Mouse (Mus musculus) limb, embryonic 12.5 days (tissue): ENCODE data around the gene Vash2. TPM values are rescaled to one million over a fixed set of nuclear protein-coding genes. Genes with fewer than 3 reads are reported as not detected.
"Not testable (repeated sequence)": the region's sequence is repeated elsewhere in the genome, so short reads cannot be mapped to it uniquely, and the experiment has no call there.

Experiments used
- ATAC-seq: fragments of 200-750 bp; cut with Nextera tagmentation; 2 replicates; pipeline ENCODE4 v1.8.0; 2017; ENCODE audit warnings: low read depth, moderate TSS enrichment; ENCODE audit not compliant: insufficient number of reproducible peaks, insufficient read depth, low FRiP score, low TSS enrichment
- H3K27ac ChIP-seq: fragments of 300-500 bp; sonication (generic); 2 replicates; pipeline ENCODE4 v1.5.1; 2016; ENCODE audit warnings: mild to moderate bottlenecking, moderate library complexity
- H3K27me3 ChIP-seq: fragments of 300-500 bp; sonication (generic); 2 replicates; pipeline ENCODE4 v1.6.1; 2016; ENCODE audit warnings: mild to moderate bottlenecking, moderate library complexity
- H3K36me3 ChIP-seq: fragments of 300-500 bp; sonication (generic); 2 replicates; pipeline ENCODE4 v1.6.1; 2016; ENCODE audit warnings: mild to moderate bottlenecking, moderate library complexity
- H3K4me1 ChIP-seq: fragments of 300-500 bp; sonication (generic); replicated peaks from 2 replicates; pipeline ENCODE4 v1.6.1; 2016
- H3K4me2 ChIP-seq: fragments of 300-500 bp; sonication (generic); 2 replicates; pipeline ENCODE4 v1.6.1; 2016; ENCODE audit warnings: mild to moderate bottlenecking, moderate library complexity
- H3K4me3 ChIP-seq: fragments of 300-500 bp; sonication (generic); replicated peaks from 2 replicates; pipeline ENCODE4 v1.5.1; 2016; ENCODE audit warnings: mild to moderate bottlenecking
- H3K9ac ChIP-seq: fragments of 300-500 bp; sonication (generic); replicated peaks from 2 replicates; pipeline ENCODE4 v1.6.1; 2016; ENCODE audit warnings: mild to moderate bottlenecking, moderate library complexity
- H3K9me3 ChIP-seq: fragments of 300-500 bp; sonication (generic); 2 replicates; pipeline ENCODE4 v1.6.1; 2016; ENCODE audit warnings: mild to moderate bottlenecking, moderate library complexity
- WGBS: fragments of 180-500 bp; shearing (Covaris S2); methylation state at CpG from one replicate; pipeline ENCODE4 v1.1.7; 2016; 5-methylcytosine and 5-hydroxymethylcytosine counted together
- polyA plus RNA-seq: library from polyadenylated mRNA; unstranded; fragments of >200 nt; fragmentation: Nextera tagmentation; extraction: Ambion mirVana; gene quantifications from 2 replicates; pipeline ENCODE4 v1.2.1, GENCODE M21; 2016

The Vash2 gene
- polyA plus RNA-seq, 1 experiment from 2014 or later: 81.8 TPM

DNA sequence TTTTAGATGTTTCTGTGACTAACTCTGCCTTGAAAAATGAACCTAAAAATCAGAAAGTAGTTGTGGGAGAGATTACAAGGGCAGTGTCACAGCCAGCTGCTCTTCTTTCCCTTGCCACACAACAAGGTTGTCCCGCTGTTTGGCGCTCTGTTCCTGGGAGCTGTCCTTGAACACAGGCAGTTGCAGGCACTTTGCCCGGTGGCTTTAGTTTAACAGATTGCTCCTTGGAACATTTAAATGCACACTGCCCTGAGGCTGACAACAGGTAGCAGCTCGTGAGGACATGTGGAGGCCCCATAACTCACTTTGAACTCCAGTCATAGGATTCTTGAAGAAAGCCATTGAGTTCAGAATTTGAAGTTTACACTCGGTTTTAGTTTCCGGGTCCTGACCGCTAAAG, 30.7 kb downstream of the Vash2 start:
- no peak overlapping the region for H3K4me2 ChIP-seq
- no peak overlapping the region for H3K27ac ChIP-seq
- 84% methylated on average over 7 of the region's 7 CpGs for WGBS
- H3K9ac ChIP-seq: no peak overlapping the region
- no peaks in the 10 kb centered on the region for H3K9me3 ChIP-seq
- H3K36me3 ChIP-seq: peaks cover 93% of the 10 kb centered on the region
- ATAC-seq: no peak
- H3K27me3 ChIP-seq: no peaks in the 10 kb centered on the region
- H3K4me1 ChIP-seq: no peaks in the 10 kb centered on the region
- H3K4me3 ChIP-seq: no peak overlapping the region

DNA sequence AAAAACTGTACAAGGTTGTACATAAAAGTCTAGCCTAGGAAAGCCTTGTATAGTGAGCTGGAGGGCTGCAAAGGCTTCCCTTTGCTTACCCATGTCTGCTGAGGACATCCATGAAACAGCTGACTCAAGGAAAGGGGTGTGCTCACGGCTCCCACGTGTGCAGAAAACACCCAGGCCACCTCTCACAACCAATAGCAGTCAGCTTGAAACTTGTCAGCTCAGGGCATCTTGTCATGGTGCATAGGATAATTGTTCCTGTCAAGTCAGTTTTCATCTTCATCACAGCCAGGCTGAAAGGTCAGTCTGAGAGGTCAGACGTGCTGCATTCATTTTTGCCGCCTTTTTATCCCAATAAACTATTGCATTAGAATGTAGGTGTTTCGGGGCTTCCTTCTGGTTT, 31.1 kb downstream of the Vash2 start:
- Histone ChIP-seq H3K27me3 (no peaks in the 10 kb centered on the region), H3K36me3 (peaks cover 93% of the 10 kb centered on the region)
- WGBS: 88% methylated on average over 5 of the region's 5 CpGs

DNA sequence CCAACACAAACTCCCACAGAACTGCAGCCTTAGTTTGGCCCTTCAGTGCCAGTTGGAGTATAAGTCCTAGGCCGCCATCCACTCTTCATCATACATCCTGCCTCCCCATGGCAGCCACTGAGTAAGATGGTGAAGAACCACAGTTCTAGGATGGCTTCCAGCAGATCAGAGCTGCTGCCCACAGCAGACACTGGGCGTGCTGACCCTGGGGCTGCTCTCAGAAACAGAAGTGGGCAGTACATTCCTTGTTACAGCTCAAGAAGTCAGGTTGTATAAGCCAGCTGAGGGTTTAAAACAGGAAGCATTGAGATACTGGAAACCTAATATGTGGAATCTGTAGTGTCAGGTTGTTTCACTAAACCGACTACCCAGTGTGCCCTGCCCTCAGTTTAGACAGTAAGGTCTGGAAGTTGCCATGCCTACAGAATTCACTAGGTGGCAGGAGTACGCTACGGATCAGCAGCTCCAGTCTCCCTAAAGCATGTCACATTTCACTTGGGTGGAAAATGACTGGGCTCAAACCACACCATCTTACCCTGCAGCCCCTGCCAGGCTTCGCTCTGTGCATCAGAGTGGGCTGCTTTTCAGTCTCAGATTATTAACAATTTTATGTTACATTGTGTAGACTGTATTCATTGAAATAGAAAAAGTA, 34.9 kb downstream of the Vash2 start:
- peaks cover 92% of the 10 kb centered on the region for H3K36me3 ChIP-seq
- H3K27ac ChIP-seq: no peak overlapping the region
- ATAC-seq: peak; percentile 75
- WGBS: 50% methylated on average over 6 of the region's 6 CpGs
- no peak overlapping the region for H3K4me3 ChIP-seq
- no peaks in the 10 kb centered on the region for H3K9me3 ChIP-seq
- no peak overlapping the region for H3K9ac ChIP-seq
- H3K4me1 ChIP-seq: no peaks in the 10 kb centered on the region
- no peak overlapping the region for H3K4me2 ChIP-seq
- H3K27me3 ChIP-seq: no peaks in the 10 kb centered on the region

More for the DNA sequence above, 31.1 kb downstream of the Vash2 start:
- H3K4me3 ChIP-seq: no peak overlapping the region
- H3K9me3 ChIP-seq: no peaks in the 10 kb centered on the region
- H3K27ac ChIP-seq: no peak overlapping the region
- no peak overlapping the region for H3K4me2 ChIP-seq
- no peak for ATAC-seq
- H3K4me1 ChIP-seq: no peaks in the 10 kb centered on the region
- H3K9ac ChIP-seq: no peak overlapping the region

DNA sequence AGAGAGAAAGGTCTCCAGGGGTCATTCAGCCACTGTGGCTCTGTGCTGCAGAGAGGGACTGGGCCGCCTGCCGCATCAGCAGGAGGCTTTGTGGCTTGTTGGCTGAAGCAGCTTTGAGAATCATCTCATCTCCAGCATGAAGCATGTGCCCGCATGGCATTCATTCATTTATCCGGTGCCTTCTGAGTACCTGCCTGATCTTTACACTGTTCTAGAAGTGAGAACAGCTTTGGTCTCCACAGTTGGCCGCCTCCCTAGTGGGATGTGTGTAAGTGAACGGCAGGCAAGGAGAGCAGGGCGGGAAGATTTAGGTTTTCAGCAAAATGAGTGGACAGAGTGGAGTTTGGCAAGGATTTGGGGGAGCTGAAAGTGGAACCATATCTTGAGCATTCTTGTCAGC, 39.3 kb downstream of the Vash2 start:
- ATAC-seq: no peak
- Histone ChIP-seq H3K27ac (no peak overlapping the region), H3K9me3 (no peaks in the 10 kb centered on the region), H3K9ac (no peak overlapping the region), H3K27me3 (no peaks in the 10 kb centered on the region), H3K36me3 (peaks cover 88% of the 10 kb centered on the region), H3K4me1 (no peaks in the 10 kb centered on the region), H3K4me2 (no peak overlapping the region), H3K4me3 (no peak overlapping the region)
- 91% methylated on average over 7 of the region's 7 CpGs for WGBS

DNA sequence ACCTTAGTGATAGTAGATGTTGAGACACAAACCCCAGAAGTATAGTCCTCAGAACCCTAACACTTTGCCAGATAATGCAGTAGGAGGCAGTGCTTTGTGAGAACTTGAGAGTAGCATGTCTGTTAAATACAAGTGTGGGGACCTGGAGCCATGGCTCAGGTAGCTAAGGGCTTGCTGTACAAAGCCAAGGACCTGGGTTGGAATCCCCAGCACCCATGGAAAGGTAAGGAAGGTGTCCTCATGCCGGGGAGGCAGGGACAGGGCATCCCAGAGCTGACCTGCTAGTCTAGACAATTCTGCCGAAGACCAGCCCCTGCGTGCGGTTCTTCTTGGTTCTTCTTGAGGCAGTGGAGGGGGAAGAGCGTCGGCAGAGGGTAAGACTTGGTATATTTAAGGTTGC, 48.9 kb downstream of the Vash2 start:
- 68% methylated on average over 6 of the region's 6 CpGs for WGBS

DNA sequence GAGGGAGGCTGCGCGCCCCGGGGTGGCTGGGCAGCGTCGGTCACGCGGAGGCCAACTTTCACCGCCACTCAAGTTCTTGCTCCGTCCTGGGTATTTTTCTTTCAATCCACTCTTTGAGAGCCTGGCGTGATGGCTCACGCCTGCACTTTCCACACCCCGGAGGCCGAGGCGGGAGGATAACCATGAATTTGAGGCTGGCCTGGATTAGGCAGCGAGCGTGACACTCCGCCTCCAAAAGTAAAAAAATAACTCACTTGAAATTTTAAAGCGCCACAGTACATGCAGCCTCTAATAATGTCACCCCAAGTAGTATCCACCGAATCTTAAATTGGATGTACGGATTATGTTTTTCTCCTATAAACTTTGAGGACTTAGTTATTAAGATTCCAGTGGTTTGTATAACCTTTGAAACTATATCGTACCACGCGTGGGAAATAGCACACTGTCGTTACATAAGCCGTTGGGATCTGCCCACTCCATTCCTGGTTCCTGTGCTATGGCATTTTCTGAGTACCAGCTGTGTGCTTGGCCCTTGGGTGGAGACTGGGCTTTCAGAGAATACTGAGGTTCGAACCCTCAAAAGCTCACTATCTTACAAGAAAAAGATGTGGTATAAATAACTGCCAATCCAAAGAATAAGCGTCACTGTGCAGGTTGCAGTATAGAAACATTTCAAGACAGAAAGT, 49.9 kb downstream of the Vash2 start:
- Histone ChIP-seq H3K4me1 (peaks cover 14% of the 10 kb centered on the region), H3K4me2 (peak overlapping the region; percentile 76), H3K4me3 (peak overlapping the region; percentile 72), H3K9ac (peak overlapping the region; percentile 93), H3K27me3 (no peaks in the 10 kb centered on the region), H3K36me3 (peaks cover 12% of the 10 kb centered on the region), H3K27ac (peak overlapping the region; percentile 98), H3K9me3 (no peaks in the 10 kb centered on the region)
- ATAC-seq: peak; percentile 16; the same call in 1 of the 2 replicates
- 8% methylated on average over 27 of the region's 27 CpGs for WGBS

More for the DNA sequence above, 48.9 kb downstream of the Vash2 start:
- no peak for ATAC-seq
- 0 out of 2 replicates have a peak overlapping the region, but pooled peaks have one; percentile 18 for H3K4me2 ChIP-seq
- no peaks in the 10 kb centered on the region for H3K9me3 ChIP-seq
- H3K27ac ChIP-seq: no peak overlapping the region
- H3K27me3 ChIP-seq: no peaks in the 10 kb centered on the region
- no peak overlapping the region for H3K9ac ChIP-seq
- peaks cover 23% of the 10 kb centered on the region for H3K36me3 ChIP-seq
- no peak overlapping the region for H3K4me3 ChIP-seq
- peaks cover 14% of the 10 kb centered on the region for H3K4me1 ChIP-seq

DNA sequence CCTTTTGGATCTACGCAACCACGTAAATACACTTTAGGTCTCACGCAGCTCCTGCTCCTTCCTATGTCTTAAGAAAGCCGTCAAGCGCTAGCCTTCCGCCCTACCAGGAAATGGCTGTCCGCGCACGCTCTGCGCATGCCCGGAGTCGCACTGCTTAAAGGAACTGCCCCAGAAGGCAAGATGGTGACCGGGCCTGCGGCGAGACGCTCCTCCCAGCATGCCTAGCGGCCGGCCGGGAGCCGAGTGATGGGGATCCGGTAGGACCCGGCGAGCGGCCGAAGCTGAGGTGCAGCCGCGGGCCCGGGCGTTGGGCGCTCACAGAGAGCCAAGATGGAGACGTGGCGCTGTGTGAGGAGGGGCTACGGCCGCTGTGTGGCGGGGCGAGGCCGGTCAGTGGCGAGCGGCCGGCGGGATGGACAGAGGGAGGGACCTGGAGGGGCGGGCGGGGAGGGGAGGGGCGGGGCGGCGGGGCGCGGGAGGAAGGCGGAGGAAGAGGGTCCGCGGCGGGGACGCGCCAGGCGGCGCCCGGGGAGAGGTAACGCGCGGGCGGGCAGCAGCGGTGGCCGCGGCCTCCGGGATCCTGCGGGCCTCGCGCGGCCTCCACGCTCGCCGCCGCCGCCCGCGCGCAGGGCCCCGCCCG, 50.6 kb downstream of the Vash2 start:
- peak overlapping the region; percentile 98 for H3K27ac ChIP-seq
- H3K4me2 ChIP-seq: peak overlapping the region; percentile 76
- WGBS: under 1% methylated on average over 40 of the region's 79 CpGs
- peak overlapping the region; percentile 72 for H3K4me3 ChIP-seq
- no peaks in the 10 kb centered on the region for H3K27me3 ChIP-seq
- H3K36me3 ChIP-seq: peaks cover 6% of the 10 kb centered on the region
- H3K9me3 ChIP-seq: no peaks in the 10 kb centered on the region
- peak overlapping the region; percentile 93 for H3K9ac ChIP-seq
- peaks cover 14% of the 10 kb centered on the region for H3K4me1 ChIP-seq
- peak; percentile 96 for ATAC-seq

DNA sequence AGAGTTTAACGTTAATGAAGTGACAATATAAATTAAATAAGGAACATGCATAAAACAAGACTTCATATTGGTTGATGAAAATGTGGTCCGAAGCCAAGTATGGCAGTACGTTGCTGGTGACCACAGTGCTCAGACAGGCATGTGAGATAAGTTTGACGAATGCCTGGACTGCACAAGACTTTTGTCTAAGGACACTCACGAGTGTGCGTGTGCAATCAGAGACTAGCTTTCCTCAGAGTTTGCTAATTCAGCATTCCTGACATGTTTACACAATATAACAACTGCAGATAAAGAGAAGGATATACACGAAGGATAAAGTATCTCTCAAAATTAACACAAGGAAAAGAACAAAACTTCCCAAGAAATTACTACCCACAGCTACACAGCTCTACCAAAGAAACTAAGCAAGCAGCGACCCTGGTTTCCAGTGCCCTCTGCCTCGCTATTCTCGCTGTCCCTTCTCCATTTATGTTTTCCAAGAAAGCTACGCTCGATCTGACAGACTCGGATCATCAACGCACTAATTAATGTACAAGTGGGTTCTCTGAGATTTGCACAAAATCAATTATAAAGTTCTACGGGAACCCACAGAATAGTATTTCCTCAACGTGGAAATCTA, 51.2 kb downstream of the Vash2 start:
- ATAC-seq: no peak
- peak overlapping the region; percentile 72 for H3K4me3 ChIP-seq
- no peaks in the 10 kb centered on the region for H3K27me3 ChIP-seq
- peak overlapping the region; percentile 76 for H3K4me2 ChIP-seq
- H3K27ac ChIP-seq: peak overlapping the region; percentile 98
- peaks cover 3% of the 10 kb centered on the region for H3K36me3 ChIP-seq
- H3K9ac ChIP-seq: peak overlapping the region; percentile 93
- 23% methylated on average over 16 of the region's 16 CpGs for WGBS
- H3K9me3 ChIP-seq: no peaks in the 10 kb centered on the region
- peaks cover 14% of the 10 kb centered on the region for H3K4me1 ChIP-seq

DNA sequence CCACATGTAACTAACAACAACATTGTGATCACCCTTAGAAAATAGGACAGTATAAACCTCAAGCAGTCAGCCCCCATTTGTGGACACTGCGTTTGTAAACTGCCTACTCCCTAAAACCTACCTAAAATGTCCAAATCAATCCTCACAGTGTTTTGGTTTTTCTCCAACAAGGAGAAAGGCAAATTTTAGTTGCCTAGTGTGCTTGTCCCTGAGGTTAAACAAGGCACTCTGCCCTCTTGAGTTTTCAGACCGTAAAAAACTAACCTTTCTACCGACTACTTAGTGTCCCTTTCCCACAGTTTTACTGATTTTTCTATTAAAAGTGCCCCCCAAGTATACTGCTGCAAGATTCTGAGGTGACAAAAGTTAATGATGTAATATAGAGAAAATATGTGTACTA, 51.8 kb downstream of the Vash2 start:
- H3K4me3 ChIP-seq: no peak overlapping the region; the same call in 1 of the 2 replicates
- H3K4me1 ChIP-seq: peaks cover 14% of the 10 kb centered on the region
- H3K4me2 ChIP-seq: peak overlapping the region; percentile 76
- ATAC-seq: no peak
- no peaks in the 10 kb centered on the region for H3K9me3 ChIP-seq
- H3K27me3 ChIP-seq: no peaks in the 10 kb centered on the region
- no peaks in the 10 kb centered on the region for H3K36me3 ChIP-seq
- 88% methylated on average over 3 of the region's 3 CpGs for WGBS
- no peak overlapping the region for H3K9ac ChIP-seq
- H3K27ac ChIP-seq: no peak overlapping the region

DNA sequence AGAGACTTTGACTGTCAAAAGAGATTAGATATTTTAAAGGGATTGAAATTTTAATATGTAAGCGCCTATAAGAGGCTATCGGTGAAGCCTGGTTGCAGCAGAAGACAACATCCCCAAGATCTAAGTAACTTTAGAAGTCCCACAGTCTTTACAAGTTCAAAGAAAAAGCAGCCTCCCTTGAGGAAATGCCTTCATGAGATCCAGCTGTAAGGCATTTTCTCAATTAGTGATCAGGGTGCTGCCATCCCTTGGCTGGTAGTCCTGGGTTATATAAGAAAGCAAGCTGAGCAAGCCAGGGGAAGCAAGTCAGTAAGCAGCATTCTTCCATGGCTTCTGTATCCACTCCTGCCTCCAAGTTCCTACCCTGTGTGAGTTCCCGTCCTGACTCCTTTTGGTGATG, 54.3 kb downstream of the Vash2 start, which contains the start of gene Angel2:
Gene Angel2 (plus strand): TSS at position 301 of the 400 bp plus-strand sequence.
- H3K4me3 ChIP-seq, H3K9me3 ChIP-seq, ATAC-seq, H3K36me3 ChIP-seq, H3K4me2 ChIP-seq, H3K9ac ChIP-seq, H3K27ac ChIP-seq, H3K4me1 ChIP-seq, H3K27me3 ChIP-seq: not testable (repeated sequence)
- 73% methylated on average over 3 of the region's 3 CpGs for whole genome bisulfite sequencing
